Mouse (Mus musculus) urinary bladder, postnatal 4 days (tissue): ENCODE data around the gene Zc2hc1b.
"Not testable (repeated sequence)": the region's sequence is repeated elsewhere in the genome, so short reads cannot be mapped to it uniquely, and the experiment has no call there.

Source experiments
- DNase-seq, 2 experiments: peaks; one replicate each; pipeline ENCODE4 v3.0.0; 2021 to 2022; ENCODE audit warnings: low spot score in 2 of 2

Gene Zc2hc1b

GRCm38 (mm10) chr10:13177973-13178624 lies at the start of gene Zc2hc1b:
TSS of gene Zc2hc1b (minus strand) at chr10:13178023.
- no peak for DNase-seq

DNA sequence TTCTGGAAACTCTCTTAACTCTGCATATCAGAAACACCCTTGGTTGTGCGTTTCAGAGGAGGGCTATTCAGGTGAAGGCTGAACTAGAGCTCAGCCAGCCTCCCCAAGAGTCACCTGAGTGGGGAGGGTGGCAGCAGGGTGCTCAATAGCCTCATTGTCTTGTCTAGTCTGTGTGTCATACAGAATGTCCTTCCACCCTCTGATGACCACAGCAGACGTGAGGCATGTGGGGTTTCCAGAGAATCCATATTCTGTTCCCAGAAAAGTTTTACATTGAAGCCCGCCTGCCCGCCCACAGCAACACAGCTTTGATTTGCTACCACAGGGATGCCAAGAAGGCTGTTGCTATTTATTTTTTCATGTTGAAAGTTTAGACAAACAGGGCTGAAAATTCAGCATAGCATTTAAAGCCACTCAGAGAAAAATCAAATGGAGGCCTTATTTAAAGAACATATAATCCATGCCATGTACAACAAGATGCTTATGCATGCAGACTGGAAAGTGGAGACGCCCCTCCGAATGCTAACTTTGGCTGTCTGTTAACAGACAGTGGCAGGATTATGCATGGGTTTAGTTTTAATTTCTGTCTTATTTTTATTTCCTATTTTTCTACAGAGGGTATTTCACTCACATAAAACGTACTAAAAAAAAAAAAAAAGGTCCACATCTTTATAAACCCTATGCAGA lies 47.7 kb upstream of the Zc2hc1b start:
- DNase-seq, result no peak

- no peak for DNase-seq
These were observed 44.3 kb upstream of the Zc2hc1b start for GRCm38 (mm10) chr10:13222135-13222534.

GRCm38 (mm10) chr10:13220061-13220460 lies 42.2 kb upstream of the Zc2hc1b start:
- no peak for DNase-seq

- DNase-seq, result no peak
These were observed 36.1 kb upstream of the Zc2hc1b start for GRCm38 (mm10) chr10:13213956-13214355.

- no peak for DNase-seq
These were observed 35.0 kb upstream of the Zc2hc1b start for GRCm38 (mm10) chr10:13212829-13213228.

DNA sequence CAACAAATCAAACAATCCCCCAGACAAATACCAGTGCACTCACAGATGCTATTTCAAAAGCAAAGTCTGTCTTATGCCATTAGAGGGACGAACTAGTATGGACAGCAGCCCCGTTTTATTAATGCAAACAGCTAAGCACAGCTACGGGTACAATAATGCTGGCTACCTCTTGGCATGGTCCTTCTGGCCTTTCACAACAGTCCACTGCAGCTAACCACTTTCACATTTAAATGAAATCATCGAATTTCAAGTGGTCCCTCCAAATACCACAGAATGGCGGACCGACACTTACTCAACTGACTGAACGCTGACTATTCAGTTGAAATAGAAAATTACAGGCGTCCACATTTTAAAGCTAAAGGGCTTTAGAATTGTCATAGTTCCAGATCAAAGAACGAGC lies 34.5 kb upstream of the Zc2hc1b start:
- DNase-seq, result no peak

- DNase-seq, result no peak
These were observed 32.3 kb upstream of the Zc2hc1b start for GRCm38 (mm10) chr10:13209930-13210637.

DNA sequence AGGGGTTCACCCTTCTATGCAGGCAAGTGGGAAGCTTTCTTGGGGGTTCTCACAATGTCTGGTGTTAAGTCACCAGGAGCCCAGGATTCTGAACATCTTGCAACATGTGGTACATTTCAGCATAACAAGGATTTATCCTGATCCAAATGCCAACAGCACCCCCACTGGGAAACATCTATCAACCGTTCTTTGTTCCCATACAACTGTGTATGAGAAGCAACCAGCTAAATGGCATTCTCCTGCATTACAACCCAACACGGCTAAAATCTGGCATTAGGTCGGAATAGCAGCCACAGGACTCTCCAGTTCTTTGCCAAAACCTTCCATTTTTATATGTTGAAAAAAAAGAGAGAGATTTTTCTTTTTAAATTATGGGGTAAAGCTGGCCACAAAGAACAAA lies 31.7 kb upstream of the Zc2hc1b start:
- no peak for DNase-seq

DNA sequence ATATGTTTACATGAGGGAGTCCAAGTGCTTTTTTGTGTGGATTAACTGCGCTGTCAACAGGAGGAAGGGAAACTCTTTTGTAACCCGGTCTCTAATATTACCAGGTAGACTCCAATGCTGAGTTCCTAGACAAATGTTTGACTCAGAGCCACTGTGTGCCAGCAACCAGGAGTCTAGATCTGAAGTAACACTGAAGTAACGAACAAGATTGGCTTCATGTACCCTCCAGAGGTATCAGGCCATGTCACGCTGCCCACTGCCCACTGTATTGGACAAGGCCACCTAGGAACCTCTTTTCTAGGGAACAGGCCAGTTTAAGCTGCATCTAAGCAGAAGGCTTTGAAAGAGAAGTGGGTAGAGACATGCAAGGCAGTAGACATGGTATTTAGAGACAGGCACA lies 31.2 kb upstream of the Zc2hc1b start:
- DNase-seq, result no peak

- DNase-seq, result no peak
These were observed 24.0 kb upstream of the Zc2hc1b start for GRCm38 (mm10) chr10:13201741-13202293.

GRCm38 (mm10) chr10:13200862-13201261 lies 23.0 kb upstream of the Zc2hc1b start:
- DNase-seq, result no peak

- no peak for DNase-seq
These were observed 21.4 kb upstream of the Zc2hc1b start for GRCm38 (mm10) chr10:13199234-13199633.

DNA sequence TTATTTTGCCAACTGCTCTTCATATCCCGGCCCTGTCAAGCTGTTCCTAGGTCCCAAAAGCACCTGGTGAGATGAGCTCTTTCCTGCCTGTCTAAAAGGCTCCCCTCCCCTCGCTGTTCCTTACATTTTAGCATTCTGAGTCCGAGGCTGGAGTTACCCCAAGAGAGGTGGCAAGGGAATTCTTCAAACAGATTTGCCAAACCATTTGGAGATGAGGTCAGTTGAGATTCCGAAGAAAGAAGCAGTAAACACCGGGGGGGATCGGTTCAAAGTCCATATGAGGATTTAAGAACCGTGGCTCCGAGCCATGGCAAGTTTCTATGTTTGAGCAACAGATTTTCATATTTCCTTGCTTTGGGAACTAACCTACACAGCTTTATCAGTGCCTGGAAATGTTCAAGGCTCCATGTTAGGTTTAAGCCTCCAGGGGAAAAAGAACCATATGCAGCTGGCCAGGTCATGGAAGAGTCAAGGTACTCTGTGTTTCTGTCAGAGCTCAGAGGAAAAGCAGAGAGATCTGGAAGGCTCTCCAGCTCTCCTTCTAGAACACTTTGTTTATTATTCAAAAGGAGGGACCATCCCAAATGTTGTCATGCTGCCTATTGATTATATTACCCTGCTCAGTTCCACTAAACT lies 19.2 kb upstream of the Zc2hc1b start:
- DNase-seq, result peak in 1 of 2 experiments; percentile 34

DNA sequence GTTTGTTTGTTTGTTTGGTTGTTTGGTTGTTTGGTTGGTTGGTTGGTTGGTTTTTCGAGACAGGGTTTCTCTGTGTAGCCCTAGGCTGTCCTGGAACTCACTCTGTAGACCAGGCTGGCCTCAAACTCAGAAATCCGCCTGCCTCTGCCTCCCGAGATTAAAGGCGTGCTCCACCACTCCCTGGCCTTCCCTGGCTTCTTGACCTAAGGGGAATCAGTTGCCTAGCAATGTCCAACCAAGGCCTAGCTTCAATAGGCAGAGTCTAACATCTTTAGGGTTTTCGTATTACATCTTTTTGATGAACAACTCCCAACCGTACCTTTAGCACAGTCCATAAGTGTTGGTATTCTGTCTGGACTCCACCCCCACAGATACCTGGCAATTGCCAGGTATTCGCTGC lies 15.7 kb upstream of the Zc2hc1b start:
- DNase-seq, result not testable (repeated sequence)

- peak; percentile 92 to 97 for DNase-seq
These were observed 15.0 kb upstream of the Zc2hc1b start, which contains the start of gene Ltv1 for GRCm38 (mm10) chr10:13192731-13193351. TSS of gene Ltv1 (minus strand) at chr10:13193168.

- no peak for DNase-seq
These were observed 12.1 kb upstream of the Zc2hc1b start for GRCm38 (mm10) chr10:13189881-13190280.

DNA sequence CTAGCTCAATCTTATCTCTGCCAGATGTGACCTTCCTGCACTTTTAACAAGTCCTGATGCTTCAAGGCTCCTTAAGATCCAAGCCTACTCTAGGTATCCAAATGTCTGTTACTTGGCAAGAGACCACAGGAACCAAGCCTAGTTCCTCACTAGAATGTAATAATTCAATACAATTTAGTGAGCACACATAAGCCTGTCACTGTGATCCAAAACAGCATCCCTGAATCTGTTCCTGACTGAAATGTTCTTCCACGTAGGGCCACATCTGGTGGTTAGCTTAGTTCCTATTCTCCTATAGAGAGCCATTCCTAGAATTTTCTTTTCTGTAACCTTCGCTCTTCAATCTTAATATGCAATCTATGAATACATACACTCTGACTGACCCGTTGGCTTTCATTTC lies 8.9 kb upstream of the Zc2hc1b start:
- no peak for DNase-seq

DNA sequence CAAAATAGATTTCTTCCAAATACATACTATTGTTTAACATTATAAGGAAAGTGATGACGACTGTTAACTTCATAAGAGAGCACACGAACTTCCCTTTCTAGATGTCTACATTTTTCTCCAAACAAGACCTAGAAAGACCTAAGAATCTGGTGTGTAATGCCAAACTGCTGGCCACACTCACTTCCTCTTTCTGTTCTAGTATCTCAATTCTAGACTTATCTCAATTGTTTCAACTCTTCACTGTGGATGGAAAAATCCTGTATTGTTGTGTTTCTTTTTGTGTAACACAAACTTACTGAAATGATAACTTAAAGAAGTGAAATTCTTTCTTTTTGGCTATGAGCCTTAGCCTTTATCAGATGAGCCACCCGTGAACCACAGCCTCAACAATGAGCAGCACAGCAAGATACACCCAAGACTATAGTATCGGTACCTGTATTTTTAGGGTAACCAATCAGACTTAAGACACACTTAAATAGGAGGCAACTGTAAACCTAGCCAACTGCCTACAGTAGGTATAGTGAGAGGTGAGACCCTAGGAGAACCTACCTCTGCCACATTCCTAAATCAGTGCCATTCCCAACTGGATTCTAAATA lies 6.4 kb upstream of the Zc2hc1b start:
- DNase-seq, result no peak

DNA sequence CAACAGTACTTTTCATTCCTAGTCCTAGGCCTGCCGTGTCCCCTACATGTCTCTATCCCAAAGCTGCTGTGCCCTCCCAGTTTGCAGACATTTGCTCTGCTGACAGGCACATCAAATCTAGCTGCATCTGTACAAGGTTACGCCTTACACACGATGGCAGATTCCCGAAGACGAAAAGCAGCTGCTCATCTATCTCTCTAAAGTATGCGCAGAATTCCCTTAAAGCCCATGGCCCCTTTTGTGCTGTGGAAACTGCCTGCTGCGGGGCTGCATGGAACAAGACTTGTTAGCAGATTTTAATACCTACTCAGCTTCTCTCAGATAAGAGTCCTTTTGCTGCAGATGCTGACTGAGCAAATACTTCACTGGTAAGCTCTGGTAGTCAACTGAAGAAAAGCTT lies 2.4 kb upstream of the Zc2hc1b start:
- no peak for DNase-seq

DNA sequence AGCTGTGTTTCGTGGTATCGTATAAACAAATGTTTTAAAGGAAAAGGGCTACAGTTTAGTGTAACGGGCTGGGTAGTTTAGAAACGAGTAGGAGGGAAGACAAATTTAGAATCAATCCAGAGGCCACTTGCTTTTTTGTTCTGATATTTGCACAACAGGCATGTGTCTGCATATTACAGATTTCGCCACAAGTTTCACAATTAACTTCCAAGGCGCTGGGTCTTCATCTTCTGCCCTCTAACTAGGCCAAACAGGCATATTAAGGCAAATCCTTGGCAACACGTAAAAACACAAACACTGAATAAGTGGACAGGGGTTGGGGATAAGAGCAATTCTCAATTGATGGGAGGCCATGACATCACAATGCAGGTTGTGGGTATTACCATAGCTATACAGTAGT lies 2.0 kb downstream of the Zc2hc1b start:
- DNase-seq, result no peak
